Comparison of ENCODE assay signal across 10 mouse cellular contexts in the genomic region with DNA sequence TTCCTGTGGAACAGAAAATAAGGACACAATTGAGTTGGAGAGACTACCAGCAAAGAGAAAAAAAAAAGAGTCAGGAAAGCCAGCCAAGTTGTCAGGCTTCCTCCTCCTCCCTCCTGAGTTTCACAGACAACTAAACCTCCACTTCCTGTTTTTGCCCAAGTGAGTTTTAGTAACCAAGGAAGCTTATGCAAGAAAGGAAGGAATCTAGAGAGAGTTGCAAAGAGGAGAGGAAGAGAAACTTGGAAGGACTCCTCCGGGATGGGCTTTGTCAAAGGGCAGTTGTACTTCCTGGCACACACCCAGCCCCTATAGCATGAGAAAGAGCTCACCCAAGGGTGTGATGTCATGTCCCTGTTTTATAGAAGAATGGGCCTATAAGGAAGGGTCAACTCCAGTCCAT. TPM values are rescaled to one million over a fixed set of nuclear protein-coding genes. Genes with fewer than 3 reads are reported as not detected.
A peak's percentile ranks its signal among the peaks of the same experiment; 100 is the strongest.
DNase-seq lines count a peak whose midpoint lies in the region; ATAC-seq and TF ChIP-seq lines count a peak whose summit lies in the region.
"Had no signal": no experiment of that assay in that cellular context is flagged by ENCODE, and none has a peak within 500 bp of the region (broad histone marks: within the 10 kb centered on the region; RNA-seq: fewer than 3 reads in every experiment).

No protein-coding gene starts in this region.

- 53% methylated on average over 1 of the region's 1 CpGs for WGBS in midbrain, postnatal 0 days
- WGBS in midbrain, embryonic 11.5 days, result 52% methylated on average over 1 of the region's 1 CpGs
- 76% methylated on average over 1 of the region's 1 CpGs for WGBS in forebrain, embryonic 10.5 days

- H3K4me1 ChIP-seq in midbrain, postnatal 0 days (ENCODE audit: insufficient read depth, low read length), result no peaks in the 10 kb centered on the region
- H3K4me1 ChIP-seq in midbrain, embryonic 11.5 days (ENCODE audit: control insufficient read depth, insufficient read depth, low read length), result no peaks in the 10 kb centered on the region
- no peaks in the 10 kb centered on the region for H3K4me1 ChIP-seq in forebrain, embryonic 10.5 days
- H3K4me1 ChIP-seq: liver, embryonic 13.5 days; neural tube, embryonic 13.5 days had no signal

- no peak overlapping the region for H3K4me2 ChIP-seq in midbrain, postnatal 0 days (ENCODE audit: low read depth, low read length, poor library complexity, severe bottlenecking)
- no peak overlapping the region for H3K4me2 ChIP-seq in midbrain, embryonic 11.5 days
- H3K4me2 ChIP-seq: liver, embryonic 13.5 days; neural tube, embryonic 13.5 days had no signal

- peak; percentile 47; the same call in 1 of the 2 replicates for ATAC-seq in frontal cortex, adult (ENCODE audit: low TSS enrichment)
- no peak for ATAC-seq in midbrain, postnatal 0 days (ENCODE audit: low FRiP score)
- ATAC-seq in midbrain, embryonic 11.5 days (ENCODE audit: low FRiP score), result no peak

- no peaks in the 10 kb centered on the region for H3K9me3 ChIP-seq in midbrain, postnatal 0 days (ENCODE audit: low read length)
- H3K9me3 ChIP-seq in midbrain, embryonic 11.5 days (ENCODE audit: control insufficient read depth, low read length), result no peaks in the 10 kb centered on the region
- H3K9me3 ChIP-seq in forebrain, embryonic 10.5 days, result no peaks in the 10 kb centered on the region
- H3K9me3 ChIP-seq: liver, embryonic 13.5 days; neural tube, embryonic 13.5 days had no signal

- no peaks in the 10 kb centered on the region for H3K36me3 ChIP-seq in midbrain, postnatal 0 days (ENCODE audit: insufficient read depth, low read length)
- no peaks in the 10 kb centered on the region for H3K36me3 ChIP-seq in midbrain, embryonic 11.5 days (ENCODE audit: control insufficient read depth, insufficient read depth, low read length)
- no peaks in the 10 kb centered on the region for H3K36me3 ChIP-seq in forebrain, embryonic 10.5 days (replicated peaks)
- H3K36me3 ChIP-seq: liver, embryonic 13.5 days; neural tube, embryonic 13.5 days had no signal

- H3K27me3 ChIP-seq in midbrain, postnatal 0 days (ENCODE audit: insufficient read depth, low read length), result no peaks in the 10 kb centered on the region
- no peaks in the 10 kb centered on the region for H3K27me3 ChIP-seq in midbrain, embryonic 11.5 days (ENCODE audit: control insufficient read depth, insufficient read depth, low read length)
- H3K27me3 ChIP-seq in forebrain, embryonic 10.5 days (ENCODE audit: poor library complexity, severe bottlenecking), result no peaks in the 10 kb centered on the region
- H3K27me3 ChIP-seq: liver, embryonic 13.5 days; neural tube, embryonic 13.5 days had no signal

- H3K9ac ChIP-seq in midbrain, postnatal 0 days (replicated peaks; ENCODE audit: low read length, poor library complexity, severe bottlenecking), result no peak overlapping the region
- H3K9ac ChIP-seq in midbrain, embryonic 11.5 days (ENCODE audit: low read length), result no peak overlapping the region
- H3K9ac ChIP-seq: liver, embryonic 13.5 days; neural tube, embryonic 13.5 days had no signal

- H3K4me3 ChIP-seq in midbrain, postnatal 0 days (ENCODE audit: low read depth, low read length), result no peak overlapping the region
- no peak overlapping the region for H3K4me3 ChIP-seq in midbrain, embryonic 11.5 days (ENCODE audit: low read depth, low read length)
- H3K4me3 ChIP-seq in forebrain, embryonic 10.5 days, result no peak overlapping the region
- H3K4me3 ChIP-seq: liver, embryonic 13.5 days; neural tube, embryonic 13.5 days had no signal

- TF ChIP-seq CTCF in midbrain, postnatal 0 days (IDR thresholded peaks at IDR 0.05), result no peak

- DNase-seq in frontal cortex, postnatal 14 days (ENCODE audit: low spot score in 2 of 2), result no peak
- DNase-seq in midbrain, postnatal 0 days (ENCODE audit: low spot score), result peak; percentile 13
- DNase-seq in midbrain, embryonic 11.5 days (ENCODE audit: low spot score, missing footprints), result no peak
- peak; percentile 12 for DNase-seq in kidney, postnatal 14 days
- peak; percentile 58 for DNase-seq in telencephalon, adult 2 months (ENCODE audit: low read depth, low spot score)
- DNase-seq in B cell, adult 2 months, result no peak
- no peak for DNase-seq in forebrain, embryonic 10.5 days (ENCODE audit: extremely low spot score, low spot score)
- DNase-seq: liver, embryonic 13.5 days had no signal

- no peak overlapping the region for H3K27ac ChIP-seq in midbrain, postnatal 0 days (ENCODE audit: low read depth, low read length)
- H3K27ac ChIP-seq in midbrain, embryonic 11.5 days (ENCODE audit: low read depth, low read length), result no peak overlapping the region
- no peak overlapping the region for H3K27ac ChIP-seq in forebrain, embryonic 10.5 days
- H3K27ac ChIP-seq: liver, embryonic 13.5 days; neural tube, embryonic 13.5 days had no signal

RNA-seq across cellular contexts. Expression of a gene that starts 20.9 kb away (rescaled TPM):
- not detected in 2 replicates for total RNA-seq in midbrain, postnatal 0 days (2014; rRNA removed)
- polyA plus RNA-seq in midbrain, postnatal 0 days (2015; fragmentation: Nextera tagmentation; extraction: Ambion mirVana), result not detected in 2 replicates
- not detected in 2 replicates for polyA plus RNA-seq in midbrain, embryonic 11.5 days (2014; fragmentation: Nextera tagmentation; extraction: Ambion mirVana)
- not detected in 2 replicates for polyA plus RNA-seq in forebrain, embryonic 10.5 days (2016; fragmentation: Nextera tagmentation; extraction: Ambion mirVana)
- polyA plus RNA-seq: liver, embryonic 13.5 days; neural tube, embryonic 13.5 days had no signal

RNA-seq across cellular contexts. Expression of a gene that starts 26.6 kb away (rescaled TPM):
- 0.19 TPM in 1 of 2 replicates, not detected in the other for total RNA-seq in midbrain, postnatal 0 days (2014; rRNA removed)
- not detected in 2 replicates for polyA plus RNA-seq in midbrain, postnatal 0 days (2015; fragmentation: Nextera tagmentation; extraction: Ambion mirVana)
- 0.19 TPM in 1 of 2 replicates, not detected in the other for polyA plus RNA-seq in midbrain, embryonic 11.5 days (2014; fragmentation: Nextera tagmentation; extraction: Ambion mirVana)
- 0.11 TPM in 1 of 2 replicates, not detected in the other for polyA plus RNA-seq in forebrain, embryonic 10.5 days (2016; fragmentation: Nextera tagmentation; extraction: Ambion mirVana)
- polyA plus RNA-seq: liver, embryonic 13.5 days; neural tube, embryonic 13.5 days had no signal

RNA-seq across cellular contexts. Expression of a gene that starts 33.0 kb away (rescaled TPM):
- total RNA-seq in midbrain, postnatal 0 days (2014; rRNA removed), result 0.66 TPM in 1 of 2 replicates, not detected in the other
- 0.28 TPM in 1 of 2 replicates, not detected in the other for polyA plus RNA-seq in midbrain, postnatal 0 days (2015; fragmentation: Nextera tagmentation; extraction: Ambion mirVana)
- 0.19 and 0.29 TPM in 2 replicates for polyA plus RNA-seq in midbrain, embryonic 11.5 days (2014; fragmentation: Nextera tagmentation; extraction: Ambion mirVana)
- polyA plus RNA-seq in forebrain, embryonic 10.5 days (2016; fragmentation: Nextera tagmentation; extraction: Ambion mirVana), result 0.11 and 0.43 TPM in 2 replicates
- polyA plus RNA-seq: liver, embryonic 13.5 days; neural tube, embryonic 13.5 days had no signal

RNA-seq across cellular contexts. Expression of a gene that starts 35.4 kb away (rescaled TPM):
- total RNA-seq in midbrain, postnatal 0 days (2014; rRNA removed), result 0.22 TPM in 1 of 2 replicates, not detected in the other
- polyA plus RNA-seq in midbrain, postnatal 0 days (2015; fragmentation: Nextera tagmentation; extraction: Ambion mirVana), result 0.11 and 0.29 TPM in 2 replicates
- polyA plus RNA-seq in midbrain, embryonic 11.5 days (2014; fragmentation: Nextera tagmentation; extraction: Ambion mirVana), result 0.29 TPM in 1 of 2 replicates, not detected in the other
- 0.29 and 0.64 TPM in 2 replicates for polyA plus RNA-seq in forebrain, embryonic 10.5 days (2016; fragmentation: Nextera tagmentation; extraction: Ambion mirVana)
- polyA plus RNA-seq: liver, embryonic 13.5 days; neural tube, embryonic 13.5 days had no signal

RNA-seq across cellular contexts. Expression of a gene that starts 43.9 kb away (rescaled TPM):
- total RNA-seq in midbrain, postnatal 0 days (2014; rRNA removed), result not detected in 2 replicates
- 0.15 TPM in 1 of 2 replicates, not detected in the other for polyA plus RNA-seq in midbrain, postnatal 0 days (2015; fragmentation: Nextera tagmentation; extraction: Ambion mirVana)
- polyA plus RNA-seq in midbrain, embryonic 11.5 days (2014; fragmentation: Nextera tagmentation; extraction: Ambion mirVana), result not detected in 2 replicates
- polyA plus RNA-seq in forebrain, embryonic 10.5 days (2016; fragmentation: Nextera tagmentation; extraction: Ambion mirVana), result not detected in 2 replicates
- polyA plus RNA-seq: liver, embryonic 13.5 days; neural tube, embryonic 13.5 days had no signal

Comparison
In these comparisons a context has a peak if more than half of its experiments do, and no peak if none do; other contexts are left out.
1. DNase-seq: peak in midbrain, postnatal 0 days (single experiment), kidney, postnatal 14 days (single experiment) and telencephalon, adult 2 months (single experiment); none in frontal cortex, postnatal 14 days (0 of 2), midbrain, embryonic 11.5 days (single experiment), B cell, adult 2 months (0 of 2) and forebrain, embryonic 10.5 days (single experiment).